Comparison of ENCODE assay signal across 9 mouse cellular contexts in genomic region chr3:90540904-90541303, GRCm38 (mm10). TPM values are rescaled to one million over a fixed set of nuclear protein-coding genes. Genes with fewer than 3 reads are reported as not detected.
DNase-seq lines count a peak whose midpoint lies in the region; ATAC-seq and TF ChIP-seq lines count a peak whose summit lies in the region.
"Had no signal": no experiment of that assay in that cellular context is flagged by ENCODE, and none has a peak within 500 bp of the region (broad histone marks: within the 10 kb centered on the region; RNA-seq: fewer than 3 reads in every experiment).

No protein-coding gene starts in this region.

- no peaks in the 10 kb centered on the region for H3K9me3 ChIP-seq in forebrain, embryonic 15.5 days
- H3K9me3 ChIP-seq in hindbrain, embryonic 16.5 days (ENCODE audit: control insufficient read depth, low read length) = no peaks in the 10 kb centered on the region
- H3K9me3 ChIP-seq in midbrain, postnatal 0 days (ENCODE audit: low read length) = no peaks in the 10 kb centered on the region

- TF ChIP-seq CTCF in midbrain, postnatal 0 days (IDR thresholded peaks at IDR 0.05) = no peak

- peak; percentile 78 for ATAC-seq in forebrain, embryonic 15.5 days (replicated peaks)
- peak; percentile 68 for ATAC-seq in hindbrain, embryonic 16.5 days
- ATAC-seq in midbrain, postnatal 0 days (ENCODE audit: low FRiP score) = peak; percentile 67

- H3K36me3 ChIP-seq in forebrain, embryonic 15.5 days = no peaks in the 10 kb centered on the region
- H3K36me3 ChIP-seq in hindbrain, embryonic 16.5 days (ENCODE audit: control insufficient read depth, insufficient read depth, low read length) = no peaks in the 10 kb centered on the region
- H3K36me3 ChIP-seq in midbrain, postnatal 0 days (ENCODE audit: insufficient read depth, low read length) = no peaks in the 10 kb centered on the region

- H3K27me3 ChIP-seq in forebrain, embryonic 15.5 days = no peaks in the 10 kb centered on the region
- no peaks in the 10 kb centered on the region for H3K27me3 ChIP-seq in hindbrain, embryonic 16.5 days (replicated peaks; ENCODE audit: control insufficient read depth, insufficient read depth, low read length)
- no peaks in the 10 kb centered on the region for H3K27me3 ChIP-seq in midbrain, postnatal 0 days (ENCODE audit: insufficient read depth, low read length)

- H3K9ac ChIP-seq in forebrain, embryonic 15.5 days (replicated peaks) = no peak overlapping the region
- H3K9ac ChIP-seq in hindbrain, embryonic 16.5 days (ENCODE audit: low read depth, low read length) = 0 out of 2 replicates have a peak overlapping the region, but pooled peaks have one; percentile 7
- H3K9ac ChIP-seq in midbrain, postnatal 0 days (replicated peaks; ENCODE audit: low read length, poor library complexity, severe bottlenecking) = no peak overlapping the region

- H3K4me1 ChIP-seq in forebrain, embryonic 15.5 days = peaks cover 7% of the 10 kb centered on the region
- peaks cover 4% of the 10 kb centered on the region; the same call in 1 of the 2 replicates for H3K4me1 ChIP-seq in hindbrain, embryonic 16.5 days (ENCODE audit: control insufficient read depth, insufficient read depth, low read depth, low read length)
- no peaks in the 10 kb centered on the region for H3K4me1 ChIP-seq in midbrain, postnatal 0 days (ENCODE audit: insufficient read depth, low read length)

- 0 out of 2 replicates have a peak overlapping the region, but pooled peaks have one; percentile 16 for H3K27ac ChIP-seq in forebrain, embryonic 15.5 days (replicated peaks)
- peak overlapping the region; percentile 17; the same call in 1 of the 2 replicates for H3K27ac ChIP-seq in hindbrain, embryonic 16.5 days (ENCODE audit: low read depth, low read length)
- peak overlapping the region; percentile 43; the same call in 1 of the 2 replicates for H3K27ac ChIP-seq in midbrain, postnatal 0 days (ENCODE audit: low read depth, low read length)

- H3K4me2 ChIP-seq in forebrain, embryonic 15.5 days (replicated peaks) = no peak overlapping the region
- H3K4me2 ChIP-seq in hindbrain, embryonic 16.5 days (ENCODE audit: low read length) = peak overlapping the region; percentile 15
- H3K4me2 ChIP-seq in midbrain, postnatal 0 days (ENCODE audit: low read depth, low read length, poor library complexity, severe bottlenecking) = no peak overlapping the region

- WGBS in forebrain, embryonic 15.5 days = 19% methylated on average over 4 of the region's 4 CpGs
- WGBS in hindbrain, embryonic 16.5 days = 35% methylated on average over 4 of the region's 4 CpGs
- 31% methylated on average over 4 of the region's 4 CpGs for WGBS in midbrain, postnatal 0 days

- peak; percentile 42 for DNase-seq in cerebellum, adult 9-11 months
- no peak for DNase-seq in cerebellum, adult 11-12 months
- peak; percentile 22 to 47 for DNase-seq in left cerebral cortex, adult 9 months (ENCODE audit: low spot score in 2 of 2)
- peak; percentile 21 for DNase-seq in midbrain, postnatal 0 days (ENCODE audit: low spot score)
- DNase-seq in urinary bladder, postnatal 14 days (ENCODE audit: low spot score) = no peak
- DNase-seq in testis, postnatal 14 days (ENCODE audit: low spot score) = no peak

- no peak overlapping the region for H3K4me3 ChIP-seq in forebrain, embryonic 15.5 days
- H3K4me3 ChIP-seq in hindbrain, embryonic 16.5 days (ENCODE audit: low read length) = no peak overlapping the region
- no peak overlapping the region for H3K4me3 ChIP-seq in midbrain, postnatal 0 days (ENCODE audit: low read depth, low read length)

RNA-seq across cellular contexts. Expression of gene S100a16, which starts 3.9 kb away (rescaled TPM):
- 31.7 and 40.0 TPM in 2 replicates for polyA plus RNA-seq in forebrain, embryonic 15.5 days (2015; fragmentation: Nextera tagmentation; extraction: Ambion mirVana)
- polyA plus RNA-seq in hindbrain, embryonic 16.5 days (2015; fragmentation: Nextera tagmentation; extraction: Ambion mirVana) = 50.5 and 60.8 TPM in 2 replicates
- 38.4 and 76.1 TPM in 2 replicates for total RNA-seq in midbrain, postnatal 0 days (2014; rRNA removed)
- 65.5 and 74.7 TPM in 2 replicates for polyA plus RNA-seq in midbrain, postnatal 0 days (2015; fragmentation: Nextera tagmentation; extraction: Ambion mirVana)
- total RNA-seq: common myeloid progenitor, adult 5-6 weeks had no signal

RNA-seq across cellular contexts. Expression of gene S100a14, which starts 14.2 kb away (rescaled TPM):
- not detected in 2 replicates for polyA plus RNA-seq in forebrain, embryonic 15.5 days (2015; fragmentation: Nextera tagmentation; extraction: Ambion mirVana)
- polyA plus RNA-seq in hindbrain, embryonic 16.5 days (2015; fragmentation: Nextera tagmentation; extraction: Ambion mirVana) = 0.19 TPM in 1 of 2 replicates, not detected in the other
- 0.55 TPM in 1 of 2 replicates, not detected in the other for total RNA-seq in midbrain, postnatal 0 days (2014; rRNA removed)
- polyA plus RNA-seq in midbrain, postnatal 0 days (2015; fragmentation: Nextera tagmentation; extraction: Ambion mirVana) = not detected in 2 replicates
- total RNA-seq: common myeloid progenitor, adult 5-6 weeks had no signal

RNA-seq across cellular contexts. Expression of gene S100a3, which starts 19.5 kb away (rescaled TPM):
- 0.06 and 0.50 TPM in 2 replicates for polyA plus RNA-seq in forebrain, embryonic 15.5 days (2015; fragmentation: Nextera tagmentation; extraction: Ambion mirVana)
- 1.0 and 1.6 TPM in 2 replicates for polyA plus RNA-seq in hindbrain, embryonic 16.5 days (2015; fragmentation: Nextera tagmentation; extraction: Ambion mirVana)
- total RNA-seq in midbrain, postnatal 0 days (2014; rRNA removed) = 0.19 and 3.5 TPM in 2 replicates
- polyA plus RNA-seq in midbrain, postnatal 0 days (2015; fragmentation: Nextera tagmentation; extraction: Ambion mirVana) = 0.81 and 0.90 TPM in 2 replicates
- total RNA-seq: common myeloid progenitor, adult 5-6 weeks had no signal

RNA-seq across cellular contexts. Expression of gene S100a13, which starts 26.7 kb away (rescaled TPM):
- polyA plus RNA-seq in forebrain, embryonic 15.5 days (2015; fragmentation: Nextera tagmentation; extraction: Ambion mirVana) = 8.1 and 8.5 TPM in 2 replicates
- polyA plus RNA-seq in hindbrain, embryonic 16.5 days (2015; fragmentation: Nextera tagmentation; extraction: Ambion mirVana) = 13.6 and 17.2 TPM in 2 replicates
- total RNA-seq in midbrain, postnatal 0 days (2014; rRNA removed) = 4.5 and 7.3 TPM in 2 replicates
- 20.3 and 21.1 TPM in 2 replicates for polyA plus RNA-seq in midbrain, postnatal 0 days (2015; fragmentation: Nextera tagmentation; extraction: Ambion mirVana)

RNA-seq across cellular contexts. Expression of gene S100a1, which starts 26.7 kb away (rescaled TPM):
- polyA plus RNA-seq in forebrain, embryonic 15.5 days (2015; fragmentation: Nextera tagmentation; extraction: Ambion mirVana) = 9.0 and 11.4 TPM in 2 replicates
- 26.1 and 40.5 TPM in 2 replicates for polyA plus RNA-seq in hindbrain, embryonic 16.5 days (2015; fragmentation: Nextera tagmentation; extraction: Ambion mirVana)
- 16.4 and 27.5 TPM in 2 replicates for total RNA-seq in midbrain, postnatal 0 days (2014; rRNA removed)
- polyA plus RNA-seq in midbrain, postnatal 0 days (2015; fragmentation: Nextera tagmentation; extraction: Ambion mirVana) = 54.2 and 59.9 TPM in 2 replicates

Comparison
In these comparisons a context has a peak if more than half of its experiments do, and no peak if none do; other contexts are left out.
1. DNase-seq: peak in cerebellum, adult 9-11 months (single experiment), left cerebral cortex, adult 9 months (2 of 2) and midbrain, postnatal 0 days (single experiment); none in cerebellum, adult 11-12 months (single experiment), urinary bladder, postnatal 14 days (single experiment) and testis, postnatal 14 days (single experiment).
2. Peak in every context shown above with its lines, with median percentiles within 50 percentile points of each other: ATAC-seq and H3K27ac ChIP-seq.